Mouse (Mus musculus): ENCODE data around the gene Sytl4. TPM values are rescaled to one million over a fixed set of nuclear protein-coding genes. Genes with fewer than 3 reads are reported as not detected.

Gene Sytl4
- polyA plus RNA-seq, 1 experiment, result not detected

- H3K4me3 ChIP-seq, result no peak overlapping the region
- TF ChIP-seq E2F4 (IDR thresholded peaks at IDR 0.05; ENCODE audit: insufficient read depth) (no peak), TCF12 (IDR thresholded peaks at IDR 0.05; ENCODE audit: insufficient read depth, poor library complexity, severe bottlenecking) (no peak), TCF3 (IDR thresholded peaks at IDR 0.05; ENCODE audit: insufficient read length, low read depth) (no peak), USF1 (IDR thresholded peaks at IDR 0.05; ENCODE audit: low read depth) (no peak), POLR2AphosphoS2 (IDR thresholded peaks at IDR 0.05; ENCODE audit: insufficient read length, low read depth) (no peak), REST (IDR thresholded peaks at IDR 0.05; ENCODE audit: insufficient read depth, insufficient read length) (no peak), CEBPB (IDR thresholded peaks at IDR 0.05; ENCODE audit: insufficient read depth, poor library complexity, severe bottlenecking) (no peak), MAX (IDR thresholded peaks at IDR 0.05; ENCODE audit: low read depth) (no peak), MYOG (IDR thresholded peaks at IDR 0.05; ENCODE audit: control insufficient read depth in 1 of 3, insufficient read depth in 1 of 3, insufficient read length in 2 of 3, low read depth in 2 of 3) (no peak)
- H3ac ChIP-seq (ENCODE audit: control insufficient read depth, insufficient read length), result no peak overlapping the region
- no peak overlapping the region for H3K4me2 ChIP-seq (ENCODE audit: low read depth)
- no peaks in the 10 kb centered on the region for H3K79me2 ChIP-seq (ENCODE audit: control insufficient read depth, insufficient read depth)
- no peaks in the 10 kb centered on the region for H3K27me3 ChIP-seq (ENCODE audit: control insufficient read depth, insufficient read depth, insufficient read length)
- no peaks in the 10 kb centered on the region for H3K36me3 ChIP-seq (ENCODE audit: control insufficient read depth, insufficient read depth)
Observed at GRCm38 (mm10) chrX:133936605-133937225, 44.9 kb downstream of the Sytl4 start.

- no peaks in the 10 kb centered on the region for H3K36me3 ChIP-seq (ENCODE audit: control insufficient read depth, insufficient read depth)
- no peaks in the 10 kb centered on the region for H3K27me3 ChIP-seq (ENCODE audit: control insufficient read depth, insufficient read depth, insufficient read length)
- H3K4me3 ChIP-seq, result no peak overlapping the region
- no peak overlapping the region for H3ac ChIP-seq (ENCODE audit: control insufficient read depth, insufficient read length)
- TF ChIP-seq MYOD1 (IDR thresholded peaks at IDR 0.05; ENCODE audit: control insufficient read depth in 1 of 3, insufficient read length in 2 of 3, low read depth in 2 of 3), result no peak
- TF ChIP-seq POLR2AphosphoS2 (IDR thresholded peaks at IDR 0.05; ENCODE audit: insufficient read length, low read depth), result no peak
- TF ChIP-seq SRF (IDR thresholded peaks at IDR 0.05; ENCODE audit: control insufficient read depth, insufficient read length, low read depth), result no peak
- TF ChIP-seq MAX (IDR thresholded peaks at IDR 0.05; ENCODE audit: low read depth), result no peak
- no peak for TF ChIP-seq TCF3 (IDR thresholded peaks at IDR 0.05; ENCODE audit: insufficient read length, low read depth)
- TF ChIP-seq POLR2A (IDR thresholded peaks at IDR 0.05; ENCODE audit: insufficient read length, low read depth), result no peak
- no peak for TF ChIP-seq USF1 (IDR thresholded peaks at IDR 0.05; ENCODE audit: low read depth)
- no peak for TF ChIP-seq MYOG (IDR thresholded peaks at IDR 0.05; ENCODE audit: control insufficient read depth in 1 of 3, insufficient read depth in 1 of 3, insufficient read length in 2 of 3, low read depth in 2 of 3)
- no peak for TF ChIP-seq CEBPB (IDR thresholded peaks at IDR 0.05; ENCODE audit: insufficient read depth, poor library complexity, severe bottlenecking)
- no peak for TF ChIP-seq REST (IDR thresholded peaks at IDR 0.05; ENCODE audit: insufficient read depth, insufficient read length)
- no peak for TF ChIP-seq TCF12 (IDR thresholded peaks at IDR 0.05; ENCODE audit: insufficient read depth, poor library complexity, severe bottlenecking)
- TF ChIP-seq E2F4 (IDR thresholded peaks at IDR 0.05; ENCODE audit: insufficient read depth), result no peak
- no peaks in the 10 kb centered on the region for H3K79me2 ChIP-seq (ENCODE audit: control insufficient read depth, insufficient read depth)
- H3K4me2 ChIP-seq (ENCODE audit: low read depth), result no peak overlapping the region
Observed at GRCm38 (mm10) chrX:133931302-133932013, 50.2 kb downstream of the Sytl4 start.

GRCm38 (mm10) chrX:133926760-133927159 lies 54.9 kb downstream of the Sytl4 start:
- Histone ChIP-seq H3K79me2 (ENCODE audit: control insufficient read depth, insufficient read depth) (no peaks in the 10 kb centered on the region), H3K4me2 (ENCODE audit: low read depth) (no peak overlapping the region), H3ac (ENCODE audit: control insufficient read depth, insufficient read length) (no peak overlapping the region), H3K4me3 (no peak overlapping the region), H3K27me3 (ENCODE audit: control insufficient read depth, insufficient read depth, insufficient read length) (no peaks in the 10 kb centered on the region), H3K36me3 (ENCODE audit: control insufficient read depth, insufficient read depth) (no peaks in the 10 kb centered on the region)
- TF ChIP-seq CEBPB (IDR thresholded peaks at IDR 0.05; ENCODE audit: insufficient read depth, poor library complexity, severe bottlenecking), result no peak
- TF ChIP-seq POLR2AphosphoS2 (IDR thresholded peaks at IDR 0.05; ENCODE audit: insufficient read length, low read depth), result no peak
- TF ChIP-seq MYOG (IDR thresholded peaks at IDR 0.05; ENCODE audit: control insufficient read depth in 1 of 3, insufficient read depth in 1 of 3, insufficient read length in 2 of 3, low read depth in 2 of 3), result no peak
- no peak for TF ChIP-seq TCF12 (IDR thresholded peaks at IDR 0.05; ENCODE audit: insufficient read depth, poor library complexity, severe bottlenecking)

- Histone ChIP-seq H3ac (ENCODE audit: control insufficient read depth, insufficient read length) (no peak overlapping the region), H3K79me2 (ENCODE audit: control insufficient read depth, insufficient read depth) (no peaks in the 10 kb centered on the region), H3K27me3 (ENCODE audit: control insufficient read depth, insufficient read depth, insufficient read length) (no peaks in the 10 kb centered on the region), H3K4me3 (no peak overlapping the region), H3K4me2 (ENCODE audit: low read depth) (no peak overlapping the region), H3K36me3 (ENCODE audit: control insufficient read depth, insufficient read depth) (no peaks in the 10 kb centered on the region)
- TF ChIP-seq CEBPB (IDR thresholded peaks at IDR 0.05; ENCODE audit: insufficient read depth, poor library complexity, severe bottlenecking) (no peak), TCF3 (IDR thresholded peaks at IDR 0.05; ENCODE audit: insufficient read length, low read depth) (no peak), MYOD1 (IDR thresholded peaks at IDR 0.05; ENCODE audit: control insufficient read depth in 1 of 3, insufficient read length in 2 of 3, low read depth in 2 of 3) (no peak), USF1 (IDR thresholded peaks at IDR 0.05; ENCODE audit: low read depth) (no peak), MAX (IDR thresholded peaks at IDR 0.05; ENCODE audit: low read depth) (no peak), E2F4 (IDR thresholded peaks at IDR 0.05; ENCODE audit: insufficient read depth) (no peak), SRF (IDR thresholded peaks at IDR 0.05; ENCODE audit: control insufficient read depth, insufficient read length, low read depth) (no peak), TCF12 (IDR thresholded peaks at IDR 0.05; ENCODE audit: insufficient read depth, poor library complexity, severe bottlenecking) (no peak), POLR2AphosphoS2 (IDR thresholded peaks at IDR 0.05; ENCODE audit: insufficient read length, low read depth) (no peak), POLR2A (IDR thresholded peaks at IDR 0.05; ENCODE audit: insufficient read length, low read depth) (no peak), MYOG (IDR thresholded peaks at IDR 0.05; ENCODE audit: control insufficient read depth in 1 of 3, insufficient read depth in 1 of 3, insufficient read length in 2 of 3, low read depth in 2 of 3) (no peak), REST (IDR thresholded peaks at IDR 0.05; ENCODE audit: insufficient read depth, insufficient read length) (no peak)
Observed at GRCm38 (mm10) chrX:133921187-133921586, 60.4 kb downstream of the Sytl4 start.

Data from myocyte (in vitro differentiated cells).